Mouse (Mus musculus) testis, adult 2 months (tissue): Measurements from ENCODE around the gene Crabp2. TPM values are rescaled to one million over a fixed set of nuclear protein-coding genes. Genes with fewer than 3 reads are reported as not detected.

Experiments used
- H3K27ac ChIP-seq: fragments of 200-500 bp; 2 replicates; pipeline ENCODE4 v1.5.1; 2012; ENCODE audit warnings: low read depth, low read length; ENCODE audit not compliant: control insufficient read depth, insufficient read depth
- H3K27me3 ChIP-seq: fragments of 200-500 bp; 2 replicates; pipeline ENCODE4 v1.6.1; 2012; ENCODE audit warnings: mild to moderate bottlenecking, low read length, moderate library complexity; ENCODE audit not compliant: control insufficient read depth, insufficient read depth
- H3K36me3 ChIP-seq: fragments of 200-500 bp; 2 replicates; pipeline ENCODE4 v1.6.1; 2012; ENCODE audit warnings: mild to moderate bottlenecking, low read length; ENCODE audit not compliant: control insufficient read depth, insufficient read depth
- H3K4me1 ChIP-seq: fragments of 200-500 bp; 2 replicates; pipeline ENCODE4 v1.6.1; 2012; ENCODE audit warnings: low read length; ENCODE audit not compliant: control insufficient read depth, insufficient read depth
- H3K4me3 ChIP-seq: fragments of 200-500 bp; 2 replicates; pipeline ENCODE4 v1.5.1; 2012; ENCODE audit warnings: low read depth, mild to moderate bottlenecking, low read length, moderate library complexity, mixed read lengths; ENCODE audit not compliant: control insufficient read depth
- CTCF ChIP-seq: fragments of 200-500 bp; IDR thresholded peaks from 2 replicates; pipeline ENCODE4 v1.5.1; 2012; ENCODE audit warnings: low read depth, mild to moderate bottlenecking, inconsistent platforms, low read length, moderate library complexity; ENCODE audit not compliant: control insufficient read depth, insufficient read depth, insufficient replicate concordance
- POLR2A ChIP-seq: fragments of 200-500 bp; IDR thresholded peaks from 2 replicates; pipeline ENCODE4 v1.6.1; 2012; ENCODE audit warnings: low read depth, mild to moderate bottlenecking, inconsistent platforms, low read length, moderate library complexity; ENCODE audit not compliant: control insufficient read depth
- polyA plus RNA-seq: library from polyadenylated mRNA; depleted of rRNA; stranded (reverse); fragments of >200 nt; gene quantifications from 2 replicates; pipeline ENCODE4 v1.2.3, GENCODE M21; 2012

The Crabp2 gene
- polyA plus RNA-seq, 1 experiment, result 0.26 TPM

GRCm38 (mm10) chr3:87972203-87972664, 23.8 kb downstream of the Crabp2 start:
- H3K4me1 ChIP-seq, result peaks cover 11% of the 10 kb centered on the region

GRCm38 (mm10) chr3:87972776-87973175, 24.3 kb downstream of the Crabp2 start:
- Histone ChIP-seq H3K36me3 (no peaks in the 10 kb centered on the region), H3K27me3 (no peaks in the 10 kb centered on the region), H3K4me1 (peaks cover 11% of the 10 kb centered on the region), H3K4me3 (no peak overlapping the region), H3K27ac (no peak overlapping the region)
- TF ChIP-seq CTCF (no peak), POLR2A (no peak)

More at GRCm38 (mm10) chr3:87972203-87972664, 23.8 kb downstream of the Crabp2 start:
- Histone ChIP-seq H3K27me3 (no peaks in the 10 kb centered on the region), H3K36me3 (no peaks in the 10 kb centered on the region), H3K4me3 (no peak overlapping the region), H3K27ac (no peak overlapping the region)
- no peak for TF ChIP-seq CTCF
- no peak for TF ChIP-seq POLR2A

- Histone ChIP-seq H3K4me1 (peaks cover 11% of the 10 kb centered on the region), H3K36me3 (no peaks in the 10 kb centered on the region)
Observed at GRCm38 (mm10) chr3:87973593-87974380, 25.3 kb downstream of the Crabp2 start.

GRCm38 (mm10) chr3:87974381-87974987, 26.0 kb downstream of the Crabp2 start:
- TF ChIP-seq CTCF (no peak), POLR2A (no peak)
- Histone ChIP-seq H3K27ac (no peak overlapping the region), H3K27me3 (no peaks in the 10 kb centered on the region), H3K4me1 (peaks cover 11% of the 10 kb centered on the region), H3K36me3 (no peaks in the 10 kb centered on the region), H3K4me3 (no peak overlapping the region)

More at GRCm38 (mm10) chr3:87973593-87974380, 25.3 kb downstream of the Crabp2 start:
- no peak overlapping the region for H3K27ac ChIP-seq
- TF ChIP-seq CTCF (no peak), POLR2A (no peak)
- H3K4me3 ChIP-seq, result no peak overlapping the region
- H3K27me3 ChIP-seq, result no peaks in the 10 kb centered on the region

GRCm38 (mm10) chr3:87979493-87979892, 31.0 kb downstream of the Crabp2 start:
- Histone ChIP-seq H3K36me3 (no peaks in the 10 kb centered on the region), H3K4me1 (no peaks in the 10 kb centered on the region)

GRCm38 (mm10) chr3:87980085-87980484, 31.6 kb downstream of the Crabp2 start:
- H3K4me3 ChIP-seq, result no peak overlapping the region

More at GRCm38 (mm10) chr3:87979493-87979892, 31.0 kb downstream of the Crabp2 start:
- Histone ChIP-seq H3K4me3 (no peak overlapping the region), H3K27ac (no peak overlapping the region), H3K27me3 (no peaks in the 10 kb centered on the region)
- TF ChIP-seq CTCF, result no peak

GRCm38 (mm10) chr3:87980728-87981127, 32.3 kb downstream of the Crabp2 start:
- TF ChIP-seq POLR2A (no peak), CTCF (no peak)
- H3K4me1 ChIP-seq, result no peaks in the 10 kb centered on the region

More at GRCm38 (mm10) chr3:87980085-87980484, 31.6 kb downstream of the Crabp2 start:
- no peaks in the 10 kb centered on the region for H3K27me3 ChIP-seq
- no peaks in the 10 kb centered on the region for H3K36me3 ChIP-seq
- no peak overlapping the region for H3K27ac ChIP-seq
- no peaks in the 10 kb centered on the region for H3K4me1 ChIP-seq
- no peak for TF ChIP-seq POLR2A
- TF ChIP-seq CTCF, result no peak

More at GRCm38 (mm10) chr3:87980728-87981127, 32.3 kb downstream of the Crabp2 start:
- Histone ChIP-seq H3K36me3 (no peaks in the 10 kb centered on the region), H3K27ac (no peak overlapping the region), H3K4me3 (no peak overlapping the region), H3K27me3 (no peaks in the 10 kb centered on the region)
